Mouse (Mus musculus): ENCODE data around the gene Tcte2.

GRCm38 (mm10) chr17:13698194-13698593 lies 63.4 kb downstream of the Tcte2 start:
- TF ChIP-seq CTCF (IDR thresholded peaks at IDR 0.05; ENCODE audit: borderline replicate concordance, insufficient read depth, low read depth, low read length) (no peak), POLR2A (IDR thresholded peaks at IDR 0.05; ENCODE audit: borderline replicate concordance, insufficient read depth, low read length) (no peak)

All from cerebellum, adult 2 months (tissue).